Mouse (Mus musculus) cerebellum, postnatal 4 days (tissue): ENCODE data around the gene Phrf1.

Experiments used
- DNase-seq, 2 experiments: peaks; one replicate each; pipeline ENCODE4 v3.0.0; 2022; ENCODE audit warnings: low spot score in 2 of 2, mixed read lengths in 1 of 2

Phrf1 gene

GRCm38 (mm10) chr7:141228279-141229067, at the start of gene Phrf1:
Phrf1 (plus strand) TSS chr7:141228784.
- peak; percentile 95 to 98 for DNase-seq

GRCm38 (mm10) chr7:141188194-141188593, 40.4 kb upstream of the Phrf1 start:
- no peak for DNase-seq

GRCm38 (mm10) chr7:141188733-141189132, 39.9 kb upstream of the Phrf1 start:
- no peak for DNase-seq

- DNase-seq: no peak
These were observed 38.4 kb upstream of the Phrf1 start for GRCm38 (mm10) chr7:141190220-141190619.

GRCm38 (mm10) chr7:141191036-141191435, 37.5 kb upstream of the Phrf1 start:
- no peak for DNase-seq

GRCm38 (mm10) chr7:141191796-141192685, 36.5 kb upstream of the Phrf1 start:
- DNase-seq: no peak

GRCm38 (mm10) chr7:141192776-141193347, 35.7 kb upstream of the Phrf1 start:
- no peak for DNase-seq

GRCm38 (mm10) chr7:141193348-141193856, 35.2 kb upstream of the Phrf1 start:
- peak in 1 of 2 experiments; percentile 38 for DNase-seq

GRCm38 (mm10) chr7:141193948-141194347, 34.6 kb upstream of the Phrf1 start, which contains the start of the genes Hras and Lrrc56:
Hras (minus strand) TSS chr7:141194005.
Lrrc56 (plus strand) TSS chr7:141194157.
- DNase-seq: peak; percentile 97 to 99

GRCm38 (mm10) chr7:141194409-141194808, 34.2 kb upstream of the Phrf1 start:
- DNase-seq: no peak

- DNase-seq: peak; percentile 79 to 90
These were observed 33.8 kb upstream of the Phrf1 start for GRCm38 (mm10) chr7:141194830-141195229.

GRCm38 (mm10) chr7:141195754-141196153, 32.8 kb upstream of the Phrf1 start:
- no peak for DNase-seq

GRCm38 (mm10) chr7:141196619-141197282, 31.8 kb upstream of the Phrf1 start:
- no peak for DNase-seq

- no peak for DNase-seq
These were observed 30.5 kb upstream of the Phrf1 start for GRCm38 (mm10) chr7:141198121-141198520.

- no peak for DNase-seq
These were observed 24.0 kb upstream of the Phrf1 start for GRCm38 (mm10) chr7:141204546-141204945.

- no peak for DNase-seq
These were observed 23.1 kb upstream of the Phrf1 start for GRCm38 (mm10) chr7:141205504-141205903.

- no peak for DNase-seq
These were observed 22.2 kb upstream of the Phrf1 start for GRCm38 (mm10) chr7:141206182-141206937.

GRCm38 (mm10) chr7:141209526-141209925, 19.1 kb upstream of the Phrf1 start:
- DNase-seq: no peak

- no peak for DNase-seq
These were observed 18.4 kb upstream of the Phrf1 start for GRCm38 (mm10) chr7:141210137-141210536.

GRCm38 (mm10) chr7:141210606-141211131, 17.9 kb upstream of the Phrf1 start:
- no peak for DNase-seq
